Mouse (Mus musculus) heart, embryonic 11.5 days (tissue): ENCODE measurements around the gene Rgma. TPM values are rescaled to one million over a fixed set of nuclear protein-coding genes. Genes with fewer than 3 reads are reported as not detected.
A peak's percentile ranks its signal among the peaks of the same experiment; 100 is the strongest.

Experiments
- ATAC-seq: fragments of 200-750 bp; cut with Nextera tagmentation; replicated peaks from 2 replicates; pipeline ENCODE4 v1.8.0; 2017; ENCODE audit warnings: moderate library complexity; ENCODE audit not compliant: insufficient number of reproducible peaks, low FRiP score, low TSS enrichment
- H3K27ac ChIP-seq: fragments of 300-500 bp; sonication (generic); 2 replicates; pipeline ENCODE4 v1.5.1; 2014; ENCODE audit warnings: mild to moderate bottlenecking, low read depth, low read length
- H3K27me3 ChIP-seq: fragments of 300-500 bp; sonication (generic); 2 replicates; pipeline ENCODE4 v1.6.1; 2014; ENCODE audit warnings: mild to moderate bottlenecking, low read length, mixed read lengths; ENCODE audit not compliant: control insufficient read depth, insufficient read depth
- H3K36me3 ChIP-seq: fragments of 300-500 bp; sonication (generic); 2 replicates; pipeline ENCODE4 v1.6.1; 2014; ENCODE audit warnings: mild to moderate bottlenecking, low read length, moderate library complexity, mixed read lengths; ENCODE audit not compliant: control insufficient read depth, insufficient read depth
- H3K4me1 ChIP-seq: fragments of 300-500 bp; sonication (generic); 2 replicates; pipeline ENCODE4 v1.6.1; 2014; ENCODE audit warnings: low read length; ENCODE audit not compliant: control insufficient read depth, insufficient read depth
- H3K4me2 ChIP-seq: fragments of 300-500 bp; sonication (generic); 2 replicates; pipeline ENCODE4 v1.6.1; 2014; ENCODE audit warnings: mild to moderate bottlenecking, moderate library complexity
- H3K4me3 ChIP-seq: fragments of 300-500 bp; sonication (generic); 2 replicates; pipeline ENCODE4 v1.5.1; 2014; ENCODE audit warnings: low read depth, low read length
- H3K9ac ChIP-seq: fragments of 300-500 bp; sonication (generic); 2 replicates; pipeline ENCODE4 v1.6.1; 2014; ENCODE audit warnings: mild to moderate bottlenecking, low read depth, low read length, moderate library complexity
- H3K9me3 ChIP-seq: fragments of 300-500 bp; sonication (generic); replicated peaks from 2 replicates; pipeline ENCODE4 v1.6.1; 2016; ENCODE audit warnings: low read length; ENCODE audit not compliant: control insufficient read depth
- WGBS: fragments of 180-500 bp; shearing (Covaris S2); extraction: QIAGEN DNeasy Blood & Tissue Kit; methylation state at CpG from one replicate; pipeline ENCODE4 v1.1.7; 2014; ENCODE audit not compliant: insufficient replicate concordance; 5-methylcytosine and 5-hydroxymethylcytosine counted together
- polyA plus RNA-seq: library from polyadenylated mRNA; unstranded; fragments of >200 nt; fragmentation: Nextera tagmentation; extraction: Ambion mirVana; gene quantifications from 2 replicates; pipeline ENCODE4 v1.2.1, GENCODE M21; 2014

The Rgma gene
- polyA plus RNA-seq, 1 experiment from 2014 or later = 5.8 TPM

- WGBS = 91% methylated on average over 3 of the region's 3 CpGs
- Histone ChIP-seq H3K4me2 (no peak overlapping the region), H3K27ac (no peak overlapping the region), H3K4me3 (no peak overlapping the region), H3K9me3 (no peaks in the 10 kb centered on the region), H3K4me1 (peaks cover 8% of the 10 kb centered on the region), H3K9ac (no peak overlapping the region), H3K27me3 (no peaks in the 10 kb centered on the region), H3K36me3 (peaks cover 25% of the 10 kb centered on the region)
- ATAC-seq = no peak
These were observed 50.9 kb downstream of the Rgma start for GRCm38 (mm10) chr7:73426235-73426634.

- ATAC-seq = no peak
- Histone ChIP-seq H3K27ac (no peak overlapping the region), H3K9me3 (no peaks in the 10 kb centered on the region), H3K4me1 (peaks cover 4% of the 10 kb centered on the region), H3K27me3 (no peaks in the 10 kb centered on the region), H3K36me3 (peaks cover 25% of the 10 kb centered on the region), H3K9ac (no peak overlapping the region), H3K4me2 (no peak overlapping the region), H3K4me3 (no peak overlapping the region)
- 91% methylated on average over 8 of the region's 8 CpGs for WGBS
These were observed 51.6 kb downstream of the Rgma start for GRCm38 (mm10) chr7:73426752-73427386.

GRCm38 (mm10) chr7:73427794-73428193 lies 52.5 kb downstream of the Rgma start:
- peaks cover 4% of the 10 kb centered on the region for H3K4me1 ChIP-seq
- no peaks in the 10 kb centered on the region for H3K9me3 ChIP-seq
- 96% methylated on average over 6 of the region's 6 CpGs for WGBS
- no peak for ATAC-seq
- H3K4me2 ChIP-seq = no peak overlapping the region
- peaks cover 25% of the 10 kb centered on the region for H3K36me3 ChIP-seq
- no peak overlapping the region for H3K27ac ChIP-seq
- H3K9ac ChIP-seq = no peak overlapping the region
- H3K4me3 ChIP-seq = no peak overlapping the region
- H3K27me3 ChIP-seq = no peaks in the 10 kb centered on the region

GRCm38 (mm10) chr7:73428525-73428924 lies 53.2 kb downstream of the Rgma start:
- no peaks in the 10 kb centered on the region for H3K9me3 ChIP-seq
- peaks cover 4% of the 10 kb centered on the region for H3K4me1 ChIP-seq
- ATAC-seq = no peak
- H3K9ac ChIP-seq = no peak overlapping the region
- no peaks in the 10 kb centered on the region for H3K27me3 ChIP-seq
- H3K4me3 ChIP-seq = no peak overlapping the region
- H3K4me2 ChIP-seq = no peak overlapping the region
- H3K36me3 ChIP-seq = peaks cover 26% of the 10 kb centered on the region
- 78% methylated on average over 3 of the region's 3 CpGs for WGBS
- no peak overlapping the region for H3K27ac ChIP-seq

- Histone ChIP-seq H3K27ac (peak overlapping the region; percentile 12; the same call in 1 of the 2 replicates), H3K4me3 (no peak overlapping the region), H3K27me3 (no peaks in the 10 kb centered on the region), H3K9ac (no peak overlapping the region), H3K4me2 (no peak overlapping the region), H3K4me1 (0 out of 2 replicates have a peak, but pooled peaks cover 5% of the 10 kb centered on the region), H3K9me3 (no peaks in the 10 kb centered on the region), H3K36me3 (peaks cover 52% of the 10 kb centered on the region)
- 85% methylated on average over 6 of the region's 6 CpGs for WGBS
- no peak for ATAC-seq
These were observed 58.5 kb downstream of the Rgma start for GRCm38 (mm10) chr7:73433637-73434335.

- ATAC-seq = no peak
- no peaks in the 10 kb centered on the region for H3K27me3 ChIP-seq
- H3K27ac ChIP-seq = no peak overlapping the region
- 91% methylated on average over 2 of the region's 2 CpGs for WGBS
- peaks cover 52% of the 10 kb centered on the region for H3K36me3 ChIP-seq
- no peaks in the 10 kb centered on the region for H3K9me3 ChIP-seq
- no peak overlapping the region for H3K4me2 ChIP-seq
- 0 out of 2 replicates have a peak, but pooled peaks cover 5% of the 10 kb centered on the region for H3K4me1 ChIP-seq
- H3K4me3 ChIP-seq = no peak overlapping the region
- no peak overlapping the region for H3K9ac ChIP-seq
These were observed 59.0 kb downstream of the Rgma start for GRCm38 (mm10) chr7:73434336-73434677.

GRCm38 (mm10) chr7:73435685-73436084 lies 60.4 kb downstream of the Rgma start:
- Histone ChIP-seq H3K36me3 (peaks cover 57% of the 10 kb centered on the region), H3K9ac (no peak overlapping the region), H3K4me3 (no peak overlapping the region), H3K27ac (no peak overlapping the region), H3K4me1 (0 out of 2 replicates have a peak, but pooled peaks cover 5% of the 10 kb centered on the region), H3K9me3 (no peaks in the 10 kb centered on the region), H3K4me2 (no peak overlapping the region), H3K27me3 (no peaks in the 10 kb centered on the region)
- ATAC-seq = no peak
- 74% methylated on average over 12 of the region's 12 CpGs for WGBS

GRCm38 (mm10) chr7:73441802-73442201 lies 66.5 kb downstream of the Rgma start:
- 100% methylated on average over 3 of the region's 3 CpGs for WGBS
- H3K4me3 ChIP-seq = no peak overlapping the region

GRCm38 (mm10) chr7:73442246-73442645 lies 66.9 kb downstream of the Rgma start:
- ATAC-seq = no peak
- 95% methylated on average over 4 of the region's 4 CpGs for WGBS
- H3K9ac ChIP-seq = no peak overlapping the region
- H3K9me3 ChIP-seq = no peaks in the 10 kb centered on the region
- no peak overlapping the region for H3K4me2 ChIP-seq
- no peak overlapping the region for H3K27ac ChIP-seq
- no peaks in the 10 kb centered on the region for H3K4me1 ChIP-seq
- H3K36me3 ChIP-seq = peaks cover 79% of the 10 kb centered on the region
- no peak overlapping the region for H3K4me3 ChIP-seq
- no peaks in the 10 kb centered on the region for H3K27me3 ChIP-seq

More at GRCm38 (mm10) chr7:73441802-73442201, 66.5 kb downstream of the Rgma start:
- Histone ChIP-seq H3K36me3 (peaks cover 74% of the 10 kb centered on the region), H3K9me3 (no peaks in the 10 kb centered on the region), H3K4me1 (no peaks in the 10 kb centered on the region), H3K9ac (no peak overlapping the region), H3K4me2 (no peak overlapping the region), H3K27ac (no peak overlapping the region), H3K27me3 (no peaks in the 10 kb centered on the region)
- no peak for ATAC-seq
